Mouse (Mus musculus): Measurements from ENCODE around the gene Gbp10.

- no peak for TF ChIP-seq CHD2 (IDR thresholded peaks at IDR 0.05; ENCODE audit: low read depth, low read length)
- TF ChIP-seq ZNF384 (IDR thresholded peaks at IDR 0.05; ENCODE audit: low read depth, low read length), result no peak
- no peak for TF ChIP-seq HCFC1 (IDR thresholded peaks at IDR 0.05; ENCODE audit: borderline replicate concordance, insufficient read depth, low read length)
Measured at GRCm38 (mm10) chr5:105252491-105252890, 13.2 kb upstream of the Gbp10 start.

All from ES-E14 (cell line).